ENCODE assay signal across 8 mouse cellular contexts in genomic region chr8:91134659-91135058, GRCm38 (mm10).
DNase-seq lines count a peak whose midpoint lies in the region; ATAC-seq lines count a peak whose summit lies in the region.

No protein-coding gene starts in this region.

- peaks cover under 1% of the 10 kb centered on the region for H3K36me3 ChIP-seq in lung, embryonic 16.5 days (ENCODE audit: control insufficient read depth, insufficient read depth, low read length)
- H3K36me3 ChIP-seq in forebrain, embryonic 14.5 days (ENCODE audit: control insufficient read depth, insufficient read depth, low read length), result peaks cover 10% of the 10 kb centered on the region; the same call in 1 of the 2 replicates
- no peaks in the 10 kb centered on the region for H3K36me3 ChIP-seq in limb, embryonic 11.5 days (ENCODE audit: control insufficient read depth, insufficient read depth, low read length)
- peaks cover 2% of the 10 kb centered on the region; the same call in 1 of the 2 replicates for H3K36me3 ChIP-seq in stomach, embryonic 15.5 days

- no peak for DNase-seq in lung, postnatal 10 days
- no peak for DNase-seq in forebrain, embryonic 14.5 days (ENCODE audit: low spot score)
- no peak for DNase-seq in limb, embryonic 11.5 days (ENCODE audit: low spot score)
- no peak for DNase-seq in Muller cell, postnatal 12 days (ENCODE audit: inconsistent ontology term)
- DNase-seq in embryo, embryonic 9.5 days (ENCODE audit: extremely low spot score), result no peak
- no peak for DNase-seq in gastrocnemius, postnatal 4 days (ENCODE audit: low spot score in 2 of 2)

- H3K4me3 ChIP-seq in lung, embryonic 16.5 days (ENCODE audit: low read length), result peak overlapping the region; percentile 95
- no peak overlapping the region; the same call in 1 of the 2 replicates for H3K4me3 ChIP-seq in forebrain, embryonic 14.5 days (ENCODE audit: low read depth, low read length)
- peak overlapping the region; percentile 87 for H3K4me3 ChIP-seq in limb, embryonic 11.5 days (ENCODE audit: low read depth, low read length)
- H3K4me3 ChIP-seq in stomach, embryonic 15.5 days (replicated peaks), result peak overlapping the region; percentile 78

- no peak for ATAC-seq in lung, embryonic 16.5 days (ENCODE audit: low read depth)
- no peak for ATAC-seq in forebrain, embryonic 14.5 days
- no peak for ATAC-seq in limb, embryonic 11.5 days (ENCODE audit: insufficient number of reproducible peaks, low FRiP score, low TSS enrichment, low read depth)
- ATAC-seq in stomach, embryonic 15.5 days (ENCODE audit: insufficient read depth, low FRiP score, low read depth), result no peak

- peaks cover 15% of the 10 kb centered on the region for H3K4me1 ChIP-seq in lung, embryonic 16.5 days (replicated peaks; ENCODE audit: control insufficient read depth, insufficient read depth, low read length)
- H3K4me1 ChIP-seq in forebrain, embryonic 14.5 days (ENCODE audit: control insufficient read depth, insufficient read depth, low read length), result peaks cover 10% of the 10 kb centered on the region
- peaks cover 5% of the 10 kb centered on the region; the same call in 1 of the 2 replicates for H3K4me1 ChIP-seq in limb, embryonic 11.5 days (ENCODE audit: control insufficient read depth, insufficient read depth, low read length)
- H3K4me1 ChIP-seq in stomach, embryonic 15.5 days, result peaks cover 6% of the 10 kb centered on the region

- WGBS in lung, embryonic 16.5 days, result 49% methylated on average over 12 of the region's 12 CpGs
- WGBS in forebrain, embryonic 14.5 days, result 44% methylated on average over 12 of the region's 12 CpGs
- WGBS in limb, embryonic 11.5 days, result 48% methylated on average over 12 of the region's 12 CpGs
- WGBS in stomach, embryonic 15.5 days, result 46% methylated on average over 12 of the region's 12 CpGs

- peak overlapping the region; percentile 57; the same call in 1 of the 2 replicates for H3K9ac ChIP-seq in lung, embryonic 16.5 days (ENCODE audit: low read length)
- H3K9ac ChIP-seq in forebrain, embryonic 14.5 days (ENCODE audit: low read length), result no peak overlapping the region
- H3K9ac ChIP-seq in limb, embryonic 11.5 days (ENCODE audit: low read length), result no peak overlapping the region
- H3K9ac ChIP-seq in stomach, embryonic 15.5 days, result no peak overlapping the region

- no peaks in the 10 kb centered on the region for H3K9me3 ChIP-seq in lung, embryonic 16.5 days (ENCODE audit: control insufficient read depth, low read length)
- H3K9me3 ChIP-seq in forebrain, embryonic 14.5 days (replicated peaks; ENCODE audit: control insufficient read depth, low read length), result no peaks in the 10 kb centered on the region
- H3K9me3 ChIP-seq in limb, embryonic 11.5 days (ENCODE audit: control insufficient read depth, low read length), result no peaks in the 10 kb centered on the region
- H3K9me3 ChIP-seq in stomach, embryonic 15.5 days, result no peaks in the 10 kb centered on the region

- H3K27me3 ChIP-seq in lung, embryonic 16.5 days (ENCODE audit: control insufficient read depth, insufficient read depth, low read depth, low read length), result no peaks in the 10 kb centered on the region
- H3K27me3 ChIP-seq in forebrain, embryonic 14.5 days (replicated peaks; ENCODE audit: control insufficient read depth, insufficient read depth, low read length), result no peaks in the 10 kb centered on the region
- no peaks in the 10 kb centered on the region for H3K27me3 ChIP-seq in limb, embryonic 11.5 days (ENCODE audit: control insufficient read depth, insufficient read depth, low read length)
- H3K27me3 ChIP-seq in stomach, embryonic 15.5 days (replicated peaks), result no peaks in the 10 kb centered on the region

- H3K27ac ChIP-seq in lung, embryonic 16.5 days (ENCODE audit: low read length), result peak overlapping the region; percentile 67
- H3K27ac ChIP-seq in forebrain, embryonic 14.5 days (ENCODE audit: low read depth, low read length), result peak overlapping the region; percentile 22
- H3K27ac ChIP-seq in limb, embryonic 11.5 days (replicated peaks; ENCODE audit: low read depth, low read length), result no peak overlapping the region
- peak overlapping the region; percentile 59 for H3K27ac ChIP-seq in stomach, embryonic 15.5 days

- peak overlapping the region; percentile 56 for H3K4me2 ChIP-seq in lung, embryonic 16.5 days (ENCODE audit: low read depth, low read length)
- H3K4me2 ChIP-seq in forebrain, embryonic 14.5 days (ENCODE audit: low read length), result peak overlapping the region; percentile 27
- H3K4me2 ChIP-seq in limb, embryonic 11.5 days (ENCODE audit: low read depth, severe bottlenecking), result peak overlapping the region; percentile 47
- H3K4me2 ChIP-seq in stomach, embryonic 15.5 days, result peak overlapping the region; percentile 46
